Mouse (Mus musculus): ENCODE results near the gene Pzp. TPM values are rescaled to one million over a fixed set of nuclear protein-coding genes. Genes with fewer than 3 reads are reported as not detected.

The Pzp gene
- total RNA-seq, 2 experiments from 2014 or later, result not detected

DNA sequence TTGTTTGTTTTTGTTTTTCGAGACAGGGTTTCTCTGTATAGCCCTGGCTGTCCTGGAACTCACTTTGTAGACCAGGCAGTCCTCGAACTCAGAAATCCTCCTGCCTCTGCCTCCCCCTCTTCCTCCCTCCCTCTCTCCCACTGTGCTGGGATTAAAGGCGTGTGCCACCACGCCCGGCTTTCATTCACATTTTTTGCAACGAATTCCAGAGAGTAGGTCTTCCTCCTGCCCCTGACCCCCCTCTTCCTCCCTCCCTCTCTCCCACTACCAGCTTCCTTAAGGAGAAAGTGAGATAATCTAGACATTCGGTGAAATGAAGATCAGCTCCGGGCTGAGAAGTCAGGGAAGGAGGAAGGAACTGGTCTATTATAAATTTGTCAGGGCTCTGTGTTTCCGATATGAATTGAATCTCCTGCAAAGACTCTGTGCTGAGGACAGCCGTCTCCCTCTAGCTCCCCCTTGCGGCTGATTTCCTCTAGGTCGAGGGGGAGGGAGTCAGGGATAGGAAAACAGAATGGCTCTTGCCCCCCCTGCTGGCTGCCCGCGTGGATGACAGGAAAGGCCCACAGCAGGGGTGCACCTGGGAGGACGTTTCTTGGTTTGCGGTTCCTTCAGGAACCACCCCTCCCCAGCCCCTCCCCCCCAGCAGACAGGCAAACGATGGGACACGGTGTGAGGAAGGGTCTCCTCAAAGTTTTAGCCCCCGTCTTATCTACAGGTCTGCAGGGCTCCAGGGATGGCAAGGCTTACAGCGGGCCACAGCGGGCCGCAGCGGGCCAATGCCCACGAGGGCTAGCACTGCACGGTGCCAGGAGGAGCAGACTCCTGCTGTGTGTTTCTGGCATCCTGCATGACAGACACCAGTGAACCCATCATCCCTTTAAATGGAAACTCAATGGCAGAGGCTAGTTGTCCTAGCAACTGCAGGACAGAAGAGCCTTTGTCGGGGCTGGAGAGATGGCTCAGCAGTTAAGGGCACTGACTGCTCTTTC, 46.8 kb downstream of the Pzp start:
- peak; percentile 94 to 98 for DNase-seq (ENCODE audit: low spot score in 2 of 2)

DNA sequence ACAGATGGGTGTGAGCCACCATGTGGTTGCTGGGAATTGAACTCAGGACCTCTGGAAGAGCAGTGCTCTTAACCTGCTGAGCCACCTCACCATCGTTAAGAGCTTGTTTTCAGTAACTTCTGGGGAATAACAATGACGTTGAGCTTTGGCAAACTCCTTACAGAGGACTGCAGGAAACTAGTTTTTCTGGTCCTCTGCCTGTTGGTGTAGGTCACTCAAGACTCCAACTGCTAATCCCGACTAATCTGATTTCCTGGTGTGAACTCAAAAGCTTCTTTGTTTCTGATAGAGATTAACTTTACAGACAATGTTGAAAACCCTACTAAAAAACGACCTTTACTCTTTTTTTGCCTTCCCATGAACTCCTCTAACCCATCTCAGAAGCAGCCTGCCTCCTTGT, 49.0 kb downstream of the Pzp start:
- DNase-seq (ENCODE audit: low spot score in 2 of 2), result no peak

DNA sequence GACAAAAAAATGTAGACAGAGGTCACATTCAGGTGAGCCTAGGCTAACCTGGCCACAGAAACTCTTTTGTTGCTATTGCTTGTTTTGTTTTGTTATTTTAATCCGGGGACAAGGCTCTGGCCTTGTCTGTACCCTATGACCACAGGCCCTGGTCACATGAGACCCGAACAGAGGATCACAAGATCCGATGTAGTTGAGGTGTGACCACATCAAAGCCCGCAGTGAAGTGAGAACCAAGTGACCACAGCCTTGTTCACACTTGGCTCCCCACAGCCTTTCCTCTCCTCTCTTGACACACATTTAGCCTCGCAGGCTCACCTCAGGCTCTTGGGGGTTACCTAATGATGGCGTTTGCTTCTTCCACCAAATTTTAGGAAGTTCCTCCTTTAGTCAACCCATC, 52.4 kb downstream of the Pzp start:
- no peak for DNase-seq (ENCODE audit: low spot score in 2 of 2)

DNA sequence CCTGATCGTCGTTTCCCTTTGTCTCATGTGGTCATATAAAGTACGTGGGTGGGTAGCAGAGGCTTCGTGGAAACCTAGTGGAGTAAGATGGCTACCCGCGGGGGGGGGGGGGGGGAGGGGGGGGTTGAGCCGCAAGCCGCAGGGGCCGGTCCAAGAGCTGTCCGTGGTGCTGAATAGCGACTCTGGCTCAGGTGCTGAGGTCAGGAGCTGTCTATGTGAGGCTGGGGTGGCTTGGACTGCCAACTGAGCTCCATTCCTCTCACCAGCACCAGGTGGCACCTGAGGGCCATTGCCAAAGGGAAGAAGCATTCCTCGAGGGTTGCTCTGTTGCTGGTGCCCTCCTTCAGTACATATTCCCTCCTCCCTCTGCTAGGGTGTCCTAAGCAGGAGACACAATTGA, 57.1 kb downstream of the Pzp start:
- DNase-seq (ENCODE audit: low spot score in 2 of 2), result no peak

- no peak for DNase-seq (ENCODE audit: low spot score in 2 of 2)
Measured at GRCm38 (mm10) chr6:128467298-128467697, 59.2 kb downstream of the Pzp start.

DNA sequence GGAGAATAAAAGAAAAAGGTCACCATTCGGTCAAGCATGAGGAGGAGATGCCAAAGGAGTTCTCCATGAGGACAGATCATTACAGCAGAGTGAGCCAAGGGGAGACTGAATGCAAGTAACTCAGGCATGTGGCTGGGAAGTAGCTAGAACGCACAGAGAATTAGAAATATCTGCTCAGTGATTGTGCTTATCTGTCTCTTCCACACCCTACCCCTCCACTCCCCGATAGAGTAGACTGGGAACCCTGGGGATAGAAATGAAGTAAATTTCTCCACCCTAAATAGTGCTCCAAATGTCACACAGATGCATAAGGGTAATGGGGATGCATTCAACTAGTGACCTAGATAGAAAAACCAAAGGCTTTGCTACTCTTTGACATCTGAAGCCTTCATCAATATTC, 60.0 kb downstream of the Pzp start:
- DNase-seq (ENCODE audit: low spot score in 2 of 2), result no peak

DNA sequence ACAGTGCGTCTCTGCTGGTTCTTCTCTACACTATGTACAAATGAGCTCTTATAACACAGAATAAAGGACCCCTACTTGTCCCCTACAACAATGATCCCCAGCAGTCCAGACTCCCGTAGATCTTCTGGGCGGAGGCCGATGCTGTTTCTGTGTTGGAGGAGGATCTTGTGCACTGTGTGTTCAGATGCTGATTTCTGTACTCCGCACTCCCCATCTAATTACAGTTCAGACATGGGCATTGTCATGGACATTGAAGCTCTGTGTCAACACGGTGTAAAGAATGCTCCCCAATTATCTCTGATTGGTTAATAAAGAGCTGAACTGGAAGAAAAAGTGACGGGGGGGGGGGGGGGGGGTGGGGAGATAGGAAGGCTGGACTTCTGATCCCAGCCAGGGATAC, 60.5 kb downstream of the Pzp start:
- no peak for DNase-seq (ENCODE audit: low spot score in 2 of 2)

DNA sequence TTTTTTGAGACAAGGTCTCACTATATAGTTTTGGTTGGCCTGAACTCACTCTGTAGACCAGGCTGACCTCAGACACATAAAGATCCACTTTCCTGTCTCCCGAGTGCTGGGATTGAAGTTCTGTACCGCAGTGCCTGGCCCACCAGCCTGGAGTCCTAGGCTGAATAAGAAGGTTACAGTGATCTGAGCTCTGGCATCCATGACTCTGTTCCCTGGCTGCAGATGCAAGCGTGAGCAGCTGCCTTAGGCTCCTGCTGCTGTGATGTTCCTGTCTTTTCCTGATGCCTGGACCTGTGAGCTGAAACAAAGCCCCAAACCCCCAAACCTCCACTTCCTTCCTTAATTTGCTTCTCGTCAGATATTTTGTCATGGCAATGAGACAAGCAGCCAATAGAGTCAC, 61.5 kb downstream of the Pzp start:
- no peak for DNase-seq (ENCODE audit: low spot score in 2 of 2)

DNA sequence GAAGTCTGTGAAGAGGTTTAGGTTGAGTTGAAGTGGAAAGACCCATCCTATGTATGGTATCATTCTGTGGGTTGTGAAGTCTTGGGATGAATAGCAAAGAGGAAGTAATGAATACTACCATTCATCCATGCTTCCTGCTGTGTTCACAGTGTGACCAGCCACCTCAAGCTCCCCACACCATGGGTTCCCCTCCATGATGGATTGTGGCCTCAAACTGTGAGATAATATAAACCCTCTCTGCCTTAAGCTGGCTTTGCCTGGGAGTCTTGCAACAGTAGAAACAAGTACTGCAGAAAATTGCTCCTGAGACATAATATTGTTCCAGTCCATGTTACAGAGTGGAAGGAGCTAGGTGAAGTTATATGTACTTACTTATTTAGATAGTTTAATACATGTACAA, 64.9 kb downstream of the Pzp start:
- no peak for DNase-seq (ENCODE audit: low spot score in 2 of 2)

DNA sequence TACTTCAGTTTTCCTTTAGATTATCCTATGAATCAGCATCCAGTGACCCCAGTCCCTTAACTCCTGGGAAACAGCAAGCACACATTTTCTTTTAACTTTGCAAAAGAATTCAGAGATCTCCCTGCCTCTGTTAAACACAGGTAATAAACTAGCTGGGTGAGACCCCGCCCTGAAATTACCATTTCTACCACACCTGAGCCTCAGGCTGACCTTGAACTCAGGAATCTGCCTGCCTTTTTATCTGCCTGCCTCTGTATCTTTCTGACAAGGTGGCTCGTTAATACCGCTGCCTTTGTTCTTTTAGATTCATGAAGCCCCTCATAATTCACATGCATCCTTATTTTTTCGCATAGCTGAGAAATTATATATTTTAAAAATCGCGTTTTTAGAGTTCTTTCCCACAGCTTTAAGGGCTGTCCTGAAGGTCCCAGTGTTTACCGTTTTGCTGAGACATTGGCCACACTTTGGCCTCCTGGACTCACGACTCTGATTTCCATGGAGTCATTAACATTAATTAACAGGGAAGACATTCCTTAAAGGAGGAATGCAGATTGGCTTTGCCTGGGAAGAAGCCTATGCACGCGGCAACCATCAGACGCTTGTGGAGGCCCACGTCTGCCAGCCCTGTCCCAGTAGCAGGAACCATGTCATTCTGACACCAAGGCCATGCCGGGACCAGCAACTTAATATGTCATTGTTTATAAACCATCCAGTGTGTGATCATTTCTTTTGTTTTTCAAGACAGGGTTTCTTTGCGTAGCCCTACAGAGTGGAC, 65.6 kb downstream of the Pzp start:
- no peak for DNase-seq (ENCODE audit: low spot score in 2 of 2)

DNA sequence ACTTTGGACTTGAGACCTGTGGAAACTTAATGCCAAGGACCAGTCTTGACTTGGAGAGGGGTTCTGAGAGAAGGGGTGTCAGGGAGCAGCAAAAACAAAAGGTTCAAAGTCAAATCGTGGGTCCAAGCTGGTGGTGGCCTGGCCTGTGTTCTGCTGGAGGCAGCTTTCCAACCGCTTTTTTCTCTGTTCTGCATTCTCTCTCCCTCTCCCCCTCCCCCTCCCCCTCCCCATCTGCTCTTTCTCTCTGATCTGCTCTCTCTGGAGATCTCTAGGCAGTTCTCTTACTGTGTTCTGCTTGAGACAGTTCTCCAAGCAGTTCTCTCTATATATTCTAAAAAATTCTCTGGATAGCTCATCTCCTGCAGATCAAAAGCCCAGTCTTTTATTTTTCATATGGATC, 66.2 kb downstream of the Pzp start:
- DNase-seq (ENCODE audit: low spot score in 2 of 2), result no peak

DNA sequence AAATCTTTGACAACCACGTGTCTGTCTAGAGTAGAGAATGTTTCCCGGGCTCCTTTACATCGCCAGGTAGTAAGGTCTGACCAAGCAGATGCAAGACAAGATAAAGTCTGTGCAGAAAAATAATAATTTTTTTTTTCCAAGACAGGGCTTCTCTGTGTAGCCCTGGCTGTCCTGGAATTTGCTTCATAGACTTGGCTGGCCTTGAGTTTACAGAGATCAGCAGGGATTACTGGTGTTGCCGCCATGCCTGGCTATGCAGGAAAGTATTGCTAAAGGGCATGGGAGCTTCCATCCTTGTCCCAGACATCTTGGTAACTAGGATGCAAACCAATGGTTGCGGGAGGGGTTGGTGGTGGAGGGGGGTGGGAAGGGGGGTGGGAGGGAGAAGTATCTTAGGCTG, 69.3 kb downstream of the Pzp start:
- DNase-seq (ENCODE audit: low spot score in 2 of 2), result no peak

DNA sequence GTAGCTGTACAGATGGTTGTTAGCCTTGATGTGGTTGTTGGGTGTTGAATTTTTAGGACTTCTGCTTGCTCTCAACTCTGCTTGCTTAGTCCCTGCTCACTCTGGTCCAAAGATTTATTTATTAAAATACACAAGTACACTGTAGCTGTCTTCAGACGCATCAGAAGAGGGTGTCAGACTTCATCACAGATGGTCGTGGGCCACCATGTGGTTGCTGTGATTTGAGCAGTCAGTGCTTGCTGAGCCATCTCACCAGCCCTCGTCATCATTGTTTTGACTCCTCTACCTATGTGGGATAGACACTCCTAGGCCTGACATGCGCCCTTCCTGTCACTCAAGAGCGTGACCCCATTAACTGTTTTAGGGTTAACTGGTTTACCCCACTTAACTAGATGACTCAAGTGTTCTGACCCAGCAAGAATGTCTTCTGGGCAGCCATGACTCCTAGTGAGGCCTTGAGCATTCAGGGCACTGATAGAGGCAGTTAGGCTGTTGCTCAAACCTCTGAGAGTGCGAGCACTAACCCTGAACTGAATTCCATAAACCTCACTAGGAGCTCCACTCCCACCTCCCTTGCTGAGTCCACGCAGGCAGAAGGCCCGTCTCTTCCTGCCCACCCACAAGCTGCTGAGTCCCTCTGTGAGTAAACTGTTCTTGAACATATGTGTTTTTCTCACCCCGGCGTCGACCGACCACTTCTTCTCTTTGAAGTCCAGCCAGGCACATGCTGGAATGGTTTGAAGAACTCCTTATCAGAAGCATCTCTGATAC, 70.5 kb downstream of the Pzp start:
- peak; percentile 62 to 76 for DNase-seq (ENCODE audit: low spot score in 2 of 2)

DNA sequence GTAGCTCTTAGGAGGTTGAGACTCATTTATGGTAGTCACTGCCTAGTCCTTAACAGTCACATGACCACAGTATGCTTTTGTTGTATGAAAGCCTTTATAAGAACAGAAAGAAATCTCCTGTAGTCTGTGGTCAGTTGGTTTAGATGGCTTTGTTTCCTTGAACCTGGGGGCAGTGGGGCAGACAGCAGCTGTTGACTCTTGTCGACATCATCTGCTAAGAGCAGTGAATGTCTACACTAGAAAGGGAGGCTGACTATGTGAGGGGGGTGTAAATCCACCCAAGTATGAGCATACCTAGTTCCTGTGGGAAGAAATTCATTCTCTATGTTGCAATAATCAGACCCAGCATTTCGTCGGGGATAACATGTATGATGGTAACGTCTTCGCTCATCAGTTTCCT, 79.5 kb downstream of the Pzp start:
- DNase-seq (ENCODE audit: low spot score in 2 of 2), result no peak

DNA sequence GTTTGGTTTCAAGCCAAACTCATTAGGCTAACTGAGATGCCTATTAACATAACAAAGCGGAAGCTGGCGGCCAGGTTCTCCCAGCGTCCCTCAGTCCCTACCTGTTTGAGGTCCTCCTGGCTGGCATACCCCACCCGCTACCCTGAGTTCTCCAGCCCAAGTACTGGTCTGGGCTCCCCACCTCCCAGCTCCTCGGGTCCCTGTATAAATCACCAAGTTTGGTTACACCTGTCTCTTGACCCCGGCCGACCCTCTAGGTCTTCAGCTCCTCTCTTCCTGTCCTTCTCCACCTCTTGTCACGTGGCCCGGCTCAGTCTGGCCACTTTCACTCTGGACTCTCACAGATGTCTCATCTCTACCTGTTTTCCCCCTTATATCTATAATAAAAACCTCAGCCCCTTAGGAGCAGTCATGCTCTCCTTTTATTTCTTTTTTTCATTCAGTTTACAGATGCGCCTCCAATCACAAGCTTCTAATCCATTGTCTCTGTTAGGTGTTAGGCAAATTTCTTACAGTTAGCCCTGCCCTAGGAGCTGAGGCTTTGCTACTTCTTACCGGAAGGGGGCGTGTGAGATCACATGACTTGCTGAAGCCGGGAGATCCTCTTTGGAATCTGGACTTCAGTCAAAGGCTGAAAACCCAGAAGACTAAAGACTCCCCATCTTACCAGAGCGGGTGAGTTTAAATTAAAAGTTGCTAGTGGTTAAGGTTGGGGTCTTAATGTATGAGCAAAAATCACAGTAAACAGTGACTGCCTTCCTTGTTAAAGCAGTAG, 80.6 kb downstream of the Pzp start:
- peak in 1 of 2 experiments; percentile 70 for DNase-seq (ENCODE audit: low spot score in 2 of 2)

DNA sequence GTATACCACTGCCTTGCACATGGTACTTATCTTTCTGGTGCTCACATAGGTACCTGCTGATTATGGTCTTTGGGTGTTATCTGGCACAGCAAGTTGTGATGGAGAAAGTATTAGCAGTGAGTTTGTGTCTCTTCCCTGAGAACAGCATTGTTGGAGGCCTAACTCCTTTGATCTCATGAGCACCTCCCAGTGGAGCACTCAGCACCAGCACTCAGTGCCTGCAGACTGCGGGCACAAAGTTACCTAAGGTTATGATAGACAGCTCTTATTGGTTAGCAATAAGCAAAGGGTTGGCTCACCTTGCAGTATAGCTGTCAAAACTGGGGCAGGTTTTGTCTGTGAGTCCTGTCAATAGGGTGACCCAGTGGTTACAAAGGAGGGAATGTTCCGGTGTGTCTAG, 86.3 kb downstream of the Pzp start:
- no peak for DNase-seq (ENCODE audit: low spot score in 2 of 2)

- DNase-seq (ENCODE audit: low spot score in 2 of 2), result peak in 1 of 2 experiments; percentile 46
Measured at GRCm38 (mm10) chr6:128438871-128439341, 87.6 kb downstream of the Pzp start.

- peak; percentile 93 to 94 for DNase-seq (ENCODE audit: low spot score in 2 of 2)
Measured at GRCm38 (mm10) chr6:128438317-128438870, 88.1 kb downstream of the Pzp start, which contains the start of gene Fkbp4. Gene Fkbp4, minus strand, starts transcription at chr6:128438677.

DNA sequence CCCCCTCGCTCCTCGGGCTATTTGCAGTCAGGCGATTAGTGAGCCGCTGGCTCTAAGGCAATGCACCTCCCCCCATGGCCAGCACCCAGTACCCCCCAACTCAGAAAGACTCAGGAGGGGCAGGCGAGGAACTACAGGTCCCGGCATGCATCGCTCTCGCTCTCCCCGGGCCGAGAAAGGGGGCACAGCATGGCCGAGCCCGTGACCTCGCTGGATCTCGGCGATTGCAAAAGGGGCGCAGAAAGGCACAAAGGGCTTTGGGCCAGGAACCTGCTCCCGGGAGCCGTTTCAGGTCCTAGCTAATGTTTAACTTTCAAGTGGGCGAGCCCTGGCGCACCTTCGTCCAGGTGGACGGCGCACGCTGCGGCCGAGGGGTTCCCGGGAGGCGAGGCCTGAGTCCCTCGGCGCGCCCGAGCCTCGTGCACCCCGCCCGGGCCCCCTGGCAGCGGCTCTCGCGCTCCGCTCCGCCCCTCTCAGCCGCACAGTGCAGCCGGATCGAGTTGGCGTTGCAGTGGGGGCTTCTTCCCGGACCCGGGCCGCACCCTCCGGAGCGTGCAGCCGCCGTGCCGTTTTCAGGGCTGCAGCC, 88.7 kb downstream of the Pzp start:
- DNase-seq (ENCODE audit: low spot score in 2 of 2), result peak in 1 of 2 experiments; percentile 49

- no peak for DNase-seq (ENCODE audit: low spot score in 2 of 2)
Measured at GRCm38 (mm10) chr6:128437288-128437687, 89.2 kb downstream of the Pzp start.

All from layer of hippocampus, adult 18-20 months (tissue).